Mouse (Mus musculus) spleen, adult 2 months (tissue): ENCODE results near the gene Slco2b1.
A peak's percentile ranks its signal among the peaks of the same experiment; 100 is the strongest.

Experiments used
- CTCF ChIP-seq: fragments of 200-500 bp; IDR thresholded peaks from 2 replicates; pipeline ENCODE4 v1.5.1; 2011; ENCODE audit warnings: mild to moderate bottlenecking, inconsistent platforms; ENCODE audit not compliant: insufficient read depth, insufficient read length, insufficient replicate concordance; ENCODE audit errors: extremely low read depth
- POLR2A ChIP-seq: fragments of 200-500 bp; IDR thresholded peaks from 2 replicates; pipeline ENCODE4 v1.6.1; 2011; ENCODE audit warnings: low read depth, low read length, inconsistent platforms

GRCm38 (mm10) chr7:99618860-99619259 lies 92.3 kb downstream of the Slco2b1 start:
- TF ChIP-seq POLR2A (no peak), CTCF (peak; percentile 35; the same call in 1 of the 2 replicates)
